Mouse (Mus musculus): Measurements from ENCODE around the gene Hoxa11.

DNA sequence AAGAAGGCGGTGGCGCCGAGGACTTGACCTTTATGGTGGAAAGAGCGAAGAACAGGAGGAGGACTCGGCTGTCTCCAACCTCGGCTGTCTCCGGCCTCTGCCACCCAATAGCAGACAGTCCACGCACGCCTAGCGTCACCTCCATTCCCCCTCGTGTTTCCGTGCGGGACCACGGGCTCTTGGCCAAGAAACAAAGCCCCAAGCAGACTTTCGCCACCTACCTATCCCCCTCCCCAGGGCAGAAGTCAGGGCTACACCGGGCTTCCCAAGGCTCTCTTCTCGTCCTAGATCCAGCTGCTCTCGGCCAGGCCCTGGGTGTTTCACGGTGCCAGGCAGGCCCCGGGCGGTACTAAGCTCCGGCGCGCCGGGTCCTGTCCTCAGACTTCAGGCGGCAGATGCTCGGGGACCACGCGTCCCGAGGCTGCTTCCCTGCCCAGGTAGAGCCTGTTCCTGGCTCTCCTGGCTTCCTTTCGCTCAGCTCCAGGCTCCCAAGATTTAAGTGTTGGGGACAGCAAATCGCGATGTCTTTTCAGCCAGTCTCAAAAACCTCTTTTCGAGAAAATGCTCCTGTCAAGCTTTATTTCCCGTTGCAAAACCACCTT lies 7.3 kb upstream of the Hoxa11 start:
- TF ChIP-seq POLR2A (IDR thresholded peaks at IDR 0.05; ENCODE audit: insufficient read depth, low read length) (no peak), CTCF (IDR thresholded peaks at IDR 0.05; ENCODE audit: low read depth, low read length) (no peak)

Measured in ES-Bruce4 (cell line).